Comparison of ENCODE assay signal across 8 mouse cellular contexts in genomic region chr5:126733470-126733869, GRCm38 (mm10).
DNase-seq lines count a peak whose midpoint lies in the region; ATAC-seq and TF ChIP-seq lines count a peak whose summit lies in the region.

No protein-coding gene starts in this region.

- 4% methylated on average over 5 of the region's 15 CpGs for WGBS in forebrain, embryonic 16.5 days
- WGBS in hindbrain, embryonic 14.5 days, result 1% methylated on average over 4 of the region's 15 CpGs
- WGBS in thymus, adult 2 months, result 9% methylated on average over 7 of the region's 15 CpGs

- no peak overlapping the region for H3K27ac ChIP-seq in forebrain, embryonic 16.5 days (ENCODE audit: low read length)
- H3K27ac ChIP-seq in hindbrain, embryonic 14.5 days, result peak overlapping the region; percentile 40; the same call in 1 of the 2 replicates
- H3K27ac ChIP-seq in thymus, adult 2 months (ENCODE audit: control insufficient read depth, insufficient read depth, low read length), result no peak overlapping the region

- no peak for TF ChIP-seq POLR2A in thymus, adult 2 months (IDR thresholded peaks at IDR 0.05; ENCODE audit: control insufficient read depth, extremely low read depth, insufficient read depth, low read length, poor library complexity)

- TF ChIP-seq CTCF in E14TG2a.4 (conservative IDR thresholded peaks at IDR 0.05; ENCODE audit: low read length), result peak; percentile 22
- TF ChIP-seq CTCF in thymus, adult 2 months (IDR thresholded peaks at IDR 0.05; ENCODE audit: borderline replicate concordance, control insufficient read depth, extremely low read depth, insufficient read depth, low read length, poor library complexity), result no peak

- peak overlapping the region; percentile 56 for H3K4me2 ChIP-seq in forebrain, embryonic 16.5 days (ENCODE audit: low read length)
- peak overlapping the region; percentile 50 for H3K4me2 ChIP-seq in hindbrain, embryonic 14.5 days (replicated peaks)

- no peak overlapping the region for H3K4me3 ChIP-seq in E14TG2a.4 (replicated peaks; ENCODE audit: low read length)
- peak overlapping the region; percentile 36 for H3K4me3 ChIP-seq in forebrain, embryonic 16.5 days (replicated peaks; ENCODE audit: low read length)
- H3K4me3 ChIP-seq in hindbrain, embryonic 14.5 days (replicated peaks; ENCODE audit: low read length), result peak overlapping the region; percentile 5; the same call in 1 of the 2 replicates
- H3K4me3 ChIP-seq in thymus, adult 2 months (ENCODE audit: control insufficient read depth, insufficient read depth, low read length), result no peak overlapping the region

- H3K9ac ChIP-seq in forebrain, embryonic 16.5 days (replicated peaks; ENCODE audit: low read depth, low read length), result peak overlapping the region; percentile 51; the same call in 1 of the 2 replicates
- 0 out of 2 replicates have a peak overlapping the region, but pooled peaks have one; percentile 28 for H3K9ac ChIP-seq in hindbrain, embryonic 14.5 days

- no peaks in the 10 kb centered on the region for H3K36me3 ChIP-seq in E14TG2a.4 (ENCODE audit: insufficient read depth, low read length)
- H3K36me3 ChIP-seq in forebrain, embryonic 16.5 days (ENCODE audit: control insufficient read depth, insufficient read depth), result no peaks in the 10 kb centered on the region
- no peaks in the 10 kb centered on the region for H3K36me3 ChIP-seq in hindbrain, embryonic 14.5 days (replicated peaks; ENCODE audit: control insufficient read depth, insufficient read depth)
- H3K36me3 ChIP-seq in thymus, adult 2 months (ENCODE audit: control insufficient read depth, insufficient read depth, low read length), result no peaks in the 10 kb centered on the region

- peaks cover 9% of the 10 kb centered on the region for H3K9me3 ChIP-seq in E14TG2a.4 (ENCODE audit: low read length)
- H3K9me3 ChIP-seq in forebrain, embryonic 16.5 days (ENCODE audit: control insufficient read depth, low read length), result no peaks in the 10 kb centered on the region
- H3K9me3 ChIP-seq in hindbrain, embryonic 14.5 days (ENCODE audit: control insufficient read depth, low read length), result no peaks in the 10 kb centered on the region

- H3K27me3 ChIP-seq in E14TG2a.4 (ENCODE audit: insufficient read depth, low read length), result peaks cover 19% of the 10 kb centered on the region
- no peaks in the 10 kb centered on the region for H3K27me3 ChIP-seq in forebrain, embryonic 16.5 days (replicated peaks; ENCODE audit: control insufficient read depth, insufficient read depth, low read length)
- H3K27me3 ChIP-seq in hindbrain, embryonic 14.5 days (ENCODE audit: control insufficient read depth, insufficient read depth, low read length), result no peaks in the 10 kb centered on the region
- H3K27me3 ChIP-seq in thymus, adult 2 months (ENCODE audit: control insufficient read depth, insufficient read depth, low read length), result no peaks in the 10 kb centered on the region

- H3K4me1 ChIP-seq in E14TG2a.4 (replicated peaks; ENCODE audit: low read depth, low read length), result peaks cover 11% of the 10 kb centered on the region
- H3K4me1 ChIP-seq in forebrain, embryonic 16.5 days (replicated peaks; ENCODE audit: control insufficient read depth, insufficient read depth, low read length), result no peaks in the 10 kb centered on the region; the same call in 1 of the 2 replicates
- no peaks in the 10 kb centered on the region for H3K4me1 ChIP-seq in hindbrain, embryonic 14.5 days (replicated peaks; ENCODE audit: control insufficient read depth, insufficient read depth, low read length)
- no peaks in the 10 kb centered on the region for H3K4me1 ChIP-seq in thymus, adult 2 months (replicated peaks; ENCODE audit: control insufficient read depth, insufficient read depth, low read length)

- ATAC-seq in forebrain, embryonic 16.5 days, result peak; percentile 68
- ATAC-seq in hindbrain, embryonic 14.5 days (ENCODE audit: low FRiP score), result no peak

- DNase-seq in cerebellum, adult 11-12 months, result peak; percentile 3
- peak; percentile 85 for DNase-seq in hindbrain, embryonic 14.5 days (ENCODE audit: low spot score)
- DNase-seq in layer of hippocampus, postnatal 36 days, result peak; percentile 82 to 87
- peak; percentile 68 for DNase-seq in lung, postnatal 10 days
- DNase-seq in right cerebral cortex, adult 18-20 months, result peak; percentile 81
- no peak for DNase-seq in thymus, adult 2 months

Comparison
In these comparisons a context has a peak if more than half of its experiments do, and no peak if none do; other contexts are left out.
1. H3K4me3 ChIP-seq: peak in forebrain, embryonic 16.5 days (single experiment) and hindbrain, embryonic 14.5 days (single experiment); none in E14TG2a.4 (single experiment) and thymus, adult 2 months (single experiment).